In the genomic region with DNA sequence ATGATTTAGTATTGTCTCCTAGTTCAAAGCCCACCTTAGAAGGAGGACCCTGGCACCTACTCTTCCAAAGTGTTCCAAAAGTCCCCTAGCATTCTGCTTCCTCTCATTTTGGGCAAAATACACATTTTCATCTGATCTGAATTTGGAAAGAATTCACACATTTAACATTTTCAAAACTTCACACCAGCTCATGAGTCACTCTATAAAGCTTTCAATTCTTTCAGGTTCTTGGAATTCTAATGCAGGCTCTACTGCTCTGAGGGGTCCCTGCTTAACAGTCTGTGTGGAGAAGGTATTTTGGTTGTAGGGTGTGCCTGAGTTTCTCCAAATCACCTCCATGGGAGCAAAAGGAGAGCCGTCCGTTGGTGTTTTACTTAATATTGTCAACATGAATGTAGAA, we compare ENCODE assay signal across 33 mouse cellular contexts.
"Had no signal": no experiment of that assay in that cellular context is flagged by ENCODE, and none has a peak within 500 bp of the region (broad histone marks: within the 10 kb centered on the region; RNA-seq: fewer than 3 reads in every experiment).

No protein-coding gene starts in this region.

- H3K4me3 ChIP-seq: heart, embryonic 10.5 days; heart, embryonic 12.5 days; heart, embryonic 13.5 days; heart, embryonic 15.5 days; hindbrain, embryonic 10.5 days; hindbrain, embryonic 12.5 days; hindbrain, embryonic 13.5 days; hindbrain, embryonic 15.5 days; intestine, embryonic 15.5 days; kidney, embryonic 15.5 days; layer of hippocampus, adult 2 months had no signal

- H3K4me1 ChIP-seq: heart, embryonic 10.5 days; heart, embryonic 12.5 days; heart, embryonic 13.5 days; heart, embryonic 15.5 days; hindbrain, embryonic 10.5 days; hindbrain, embryonic 12.5 days; hindbrain, embryonic 13.5 days; hindbrain, embryonic 15.5 days; intestine, embryonic 15.5 days; kidney, embryonic 15.5 days had no signal

- DNase-seq: heart, postnatal 10 days; heart, postnatal 14 days; heart, postnatal 36 days; heart, postnatal 4 days; kidney, adult 11 months; kidney, adult 18-20 months; kidney, adult 2 months; kidney, adult 8-10 months; kidney, adult 9 months; kidney, postnatal 10 days; kidney, postnatal 25 days; kidney, postnatal 36 days; kidney, postnatal 4 days; layer of hippocampus, adult 9-11 months; layer of hippocampus, postnatal 36 days had no signal

- ATAC-seq: hindbrain, embryonic 16.5 days; hindbrain, postnatal 0 days; inflammation-experienced regulatory T-cells, adult 6 months; intestine, embryonic 15.5 days; intestine, embryonic 16.5 days; intestine, postnatal 0 days had no signal

- H3K27ac ChIP-seq: heart, embryonic 10.5 days; heart, embryonic 13.5 days; heart, embryonic 15.5 days; hindbrain, embryonic 10.5 days; hindbrain, embryonic 12.5 days; hindbrain, embryonic 13.5 days; hindbrain, embryonic 14.5 days; hindbrain, embryonic 15.5 days; hindbrain, postnatal 0 days; intestine, embryonic 15.5 days; kidney, embryonic 15.5 days; kidney, postnatal 0 days; layer of hippocampus, adult 2 months had no signal
